Mouse (Mus musculus) cerebellum, postnatal 36 days (tissue): ENCODE measurements around the gene Nos1.

Source experiments
- DNase-seq, 2 experiments: peaks; one replicate each; pipeline ENCODE4 v3.0.0; 2021 to 2022; ENCODE audit warnings: mixed read lengths in 2 of 2

Gene Nos1

GRCm38 (mm10) chr5:118004619-118005018 lies 223.8 kb downstream of the Nos1 start:
- peak; percentile 77 to 81 for DNase-seq

DNA sequence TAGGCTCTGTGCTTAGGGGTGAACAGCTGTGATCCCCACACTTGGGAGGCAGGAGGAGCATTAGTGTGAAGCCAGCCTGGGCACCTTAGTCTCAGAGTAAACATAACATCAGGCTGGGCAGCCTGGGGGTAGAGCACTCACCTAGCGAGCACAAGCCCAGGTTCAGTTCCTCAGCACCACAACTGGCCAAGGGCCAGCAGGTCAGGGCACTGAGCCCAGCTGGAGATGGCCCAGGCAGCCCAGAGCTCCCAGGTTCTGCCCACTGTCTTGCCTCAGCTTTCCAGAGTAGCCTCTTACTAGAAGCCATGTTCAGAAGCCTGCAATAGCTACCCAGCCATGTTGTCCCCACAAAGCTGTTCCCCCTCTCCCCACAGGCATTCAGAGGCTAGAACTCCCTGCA lies 224.9 kb downstream of the Nos1 start:
- DNase-seq: peak; percentile 72 to 75

DNA sequence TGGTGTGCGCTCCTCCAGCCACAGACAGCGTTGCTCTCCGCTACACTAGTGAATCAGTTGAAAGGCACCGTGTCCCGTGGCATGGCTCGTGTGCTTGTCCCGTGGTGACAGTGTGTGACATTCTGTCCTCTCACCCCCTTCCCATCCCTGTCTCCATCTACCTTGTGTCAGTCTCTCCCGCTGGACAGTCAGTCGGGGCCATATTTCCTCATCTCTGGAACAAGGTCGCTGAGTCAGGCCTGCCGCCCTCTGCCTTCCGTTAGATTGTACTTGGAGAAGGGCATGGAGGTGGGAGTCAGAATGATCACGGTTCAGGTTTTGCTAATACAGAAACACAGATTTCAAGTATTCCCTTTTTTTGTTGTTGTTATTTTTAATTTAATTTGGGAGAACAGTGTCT lies 227.5 kb downstream of the Nos1 start:
- DNase-seq: no peak
